Mouse (Mus musculus): Measurements from ENCODE around the gene Dgkz. TPM values are rescaled to one million over a fixed set of nuclear protein-coding genes. Genes with fewer than 3 reads are reported as not detected.

Dgkz gene
- total RNA-seq, 2 experiments from 2014 or later: 29.0 to 32.7 TPM

DNA sequence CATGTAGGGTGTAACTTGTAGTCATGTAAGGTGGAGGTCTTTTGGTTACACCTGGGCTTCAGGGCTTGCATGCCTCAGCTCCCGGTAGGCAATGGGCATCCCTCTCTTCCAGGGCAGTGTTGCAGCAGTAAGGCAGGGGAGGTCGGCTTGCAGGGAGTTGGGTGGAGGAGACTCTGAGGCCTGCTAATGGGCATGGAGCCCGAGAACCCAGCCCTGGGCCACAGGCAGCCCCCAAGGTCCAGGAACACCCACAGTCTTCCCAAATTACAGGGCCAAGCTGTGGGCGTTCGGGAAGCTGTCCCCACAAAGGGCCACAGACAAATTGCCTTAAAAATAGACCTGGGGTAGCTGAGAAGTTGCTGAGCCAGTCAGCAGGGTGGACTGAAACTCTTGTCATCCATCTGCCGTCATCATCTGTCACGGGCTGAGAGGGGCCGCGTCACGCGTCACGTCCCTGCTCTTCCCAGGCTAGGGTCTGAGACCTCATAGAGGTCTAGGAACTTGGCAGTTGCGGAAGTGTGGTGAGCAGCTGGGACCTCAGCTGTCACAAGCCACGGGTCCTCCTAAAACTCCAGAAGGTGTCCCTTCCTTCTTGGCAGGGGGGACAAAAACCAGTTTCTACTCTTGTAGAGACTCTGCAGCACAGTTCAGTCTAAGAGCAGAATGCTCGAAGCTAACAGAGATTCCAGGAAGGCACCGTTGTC, 22.4 kb upstream of the Dgkz start:
- no peak for DNase-seq (ENCODE audit: low spot score)

DNA sequence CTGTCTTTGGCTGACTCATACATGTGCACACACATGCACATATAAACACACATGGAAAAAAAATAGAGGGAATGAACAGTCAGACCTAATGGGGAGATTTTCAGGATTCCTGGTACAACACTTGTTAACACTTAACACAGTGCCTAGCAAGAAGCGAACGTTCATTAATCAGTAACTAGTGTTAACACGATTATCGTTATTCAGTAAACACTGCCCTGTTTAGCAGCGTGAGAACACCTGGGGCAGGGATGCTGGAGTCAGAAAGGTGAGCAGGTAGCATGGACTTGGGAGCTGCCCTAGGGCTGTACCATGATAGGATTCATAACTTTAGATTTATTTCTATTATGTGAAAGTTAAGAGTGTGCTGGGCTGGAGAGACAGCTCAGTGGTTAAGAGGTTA, 20.3 kb upstream of the Dgkz start:
- DNase-seq (ENCODE audit: low spot score): no peak

DNA sequence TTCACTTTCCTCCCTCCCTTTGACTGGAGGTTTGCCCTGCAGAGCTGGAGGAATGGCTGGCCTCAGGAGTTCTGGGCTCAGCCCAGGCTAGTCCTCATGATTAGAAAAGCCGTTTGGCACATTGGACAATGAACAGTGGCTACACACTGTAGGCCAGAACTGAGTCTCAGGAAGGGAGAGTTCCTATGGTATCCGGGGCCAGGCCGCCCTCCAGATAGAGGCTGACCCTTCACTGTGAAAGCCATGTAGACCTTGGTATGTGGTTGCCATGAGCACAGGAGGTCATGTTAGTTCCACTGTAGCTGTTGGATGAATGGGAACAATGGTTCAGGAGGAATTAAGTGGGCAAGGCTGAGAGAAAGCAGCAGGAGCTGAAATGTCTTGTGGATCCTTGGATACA, 17.7 kb upstream of the Dgkz start:
- no peak for DNase-seq (ENCODE audit: low spot score)

DNA sequence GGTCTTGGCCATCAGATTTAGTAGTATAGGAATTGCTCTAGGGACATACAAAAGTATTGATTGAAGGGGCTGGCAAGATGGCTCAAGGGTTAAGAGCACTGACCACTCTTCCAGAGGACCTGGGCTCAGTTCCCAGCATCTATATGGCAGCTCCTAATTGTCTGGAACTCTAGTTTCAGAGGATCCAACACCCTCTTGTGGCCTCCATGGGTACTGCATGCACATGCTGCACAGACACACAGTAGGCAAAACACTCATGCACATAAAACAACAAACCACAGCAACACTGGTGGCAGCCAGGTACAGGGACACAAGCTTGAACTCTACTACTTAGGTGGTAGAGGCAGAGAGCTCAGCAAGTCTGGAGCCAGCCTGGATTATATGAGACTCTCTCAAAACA, 14.1 kb upstream of the Dgkz start:
- DNase-seq (ENCODE audit: low spot score): no peak

DNA sequence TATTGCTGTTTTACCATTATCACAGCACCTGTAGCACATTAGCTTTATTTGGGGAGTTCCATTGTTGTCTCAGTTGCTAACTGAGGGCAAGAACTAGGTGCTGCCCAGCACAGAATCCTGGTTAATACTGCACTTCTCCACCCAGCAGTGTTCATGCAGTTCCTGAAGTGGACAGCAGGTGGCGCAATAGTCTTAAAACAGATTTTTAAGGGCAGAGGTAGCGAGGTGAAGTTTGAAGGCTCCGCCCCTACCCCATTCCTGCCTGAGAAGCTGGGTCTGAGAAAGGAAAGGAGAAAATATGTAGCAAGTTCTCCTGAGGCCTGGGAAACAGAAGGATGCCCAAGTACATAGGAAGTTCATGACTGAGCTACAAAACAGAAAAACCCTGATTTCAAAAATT, 11.9 kb upstream of the Dgkz start:
- DNase-seq (ENCODE audit: low spot score): peak; percentile 85

DNA sequence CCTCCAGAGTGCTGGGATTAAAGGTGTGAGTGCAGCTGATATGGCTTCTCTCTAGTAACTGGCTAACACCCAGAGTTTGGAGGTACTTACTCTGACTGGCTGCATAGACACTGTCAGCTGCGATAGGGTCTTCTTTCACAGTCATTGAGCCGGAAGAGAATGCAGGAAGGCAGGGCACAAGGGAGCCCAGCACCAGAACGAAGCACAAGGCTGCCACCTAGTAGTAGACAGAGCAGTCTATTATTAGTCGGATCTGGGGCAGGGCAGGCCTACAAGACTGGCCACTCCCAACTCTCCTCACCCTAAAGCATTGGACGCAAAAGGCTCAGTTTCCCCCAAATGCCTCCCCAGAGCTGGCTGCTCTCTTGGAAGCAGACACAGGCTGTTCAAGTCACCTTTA, 10.4 kb upstream of the Dgkz start:
- DNase-seq (ENCODE audit: low spot score): peak; percentile 45

DNA sequence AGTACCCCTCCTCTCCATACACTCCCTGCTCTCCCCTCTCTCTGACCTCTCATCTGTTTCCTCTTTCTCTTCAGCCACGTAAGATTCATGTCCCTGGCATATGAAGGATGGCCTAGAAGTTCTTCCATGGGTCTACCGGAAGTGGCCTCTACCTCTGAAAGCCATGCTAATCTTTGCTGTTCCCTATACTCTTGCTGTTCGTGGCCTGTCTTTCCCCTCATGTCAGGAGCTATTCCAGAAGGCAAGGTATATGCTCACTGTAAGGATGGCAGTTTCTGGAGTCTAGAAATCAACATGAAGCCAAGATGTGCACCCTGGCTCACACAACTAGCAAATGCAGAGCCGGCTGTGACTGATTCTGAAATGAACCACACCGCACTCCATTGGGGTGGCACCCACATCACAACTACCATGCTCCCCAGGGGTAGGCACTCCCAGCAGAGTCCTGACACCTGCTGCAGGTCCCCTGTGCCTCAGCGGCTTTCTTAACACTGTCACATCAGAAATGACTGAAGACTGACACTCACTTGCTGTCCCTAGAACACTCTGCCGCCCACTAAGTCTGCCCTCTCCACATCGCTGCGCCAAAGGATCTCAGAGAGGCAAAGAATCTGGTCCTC, 9.4 kb upstream of the Dgkz start:
- no peak for DNase-seq (ENCODE audit: low spot score)

DNA sequence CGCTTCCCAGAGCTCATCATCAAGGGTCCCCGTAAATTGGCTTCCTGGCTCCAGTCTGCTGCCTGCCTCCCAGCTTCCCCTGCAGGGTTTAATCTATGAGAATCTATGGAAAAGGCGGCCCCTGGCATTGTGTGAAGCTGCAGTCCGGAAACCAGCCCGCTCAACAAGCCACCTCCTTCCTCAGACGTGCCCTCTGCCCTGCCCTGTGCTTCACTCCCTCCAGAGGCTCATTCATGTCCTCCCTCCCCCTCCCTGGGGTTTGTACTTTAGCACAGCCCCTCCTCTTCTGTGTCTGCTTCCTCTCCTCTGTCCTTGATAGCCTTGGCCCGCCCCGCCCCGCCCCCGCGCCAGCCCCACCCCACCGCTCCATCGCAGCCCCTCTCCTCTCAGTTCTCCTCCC, 8.8 kb upstream of the Dgkz start:
- peak; percentile 39 for DNase-seq (ENCODE audit: low spot score)

DNA sequence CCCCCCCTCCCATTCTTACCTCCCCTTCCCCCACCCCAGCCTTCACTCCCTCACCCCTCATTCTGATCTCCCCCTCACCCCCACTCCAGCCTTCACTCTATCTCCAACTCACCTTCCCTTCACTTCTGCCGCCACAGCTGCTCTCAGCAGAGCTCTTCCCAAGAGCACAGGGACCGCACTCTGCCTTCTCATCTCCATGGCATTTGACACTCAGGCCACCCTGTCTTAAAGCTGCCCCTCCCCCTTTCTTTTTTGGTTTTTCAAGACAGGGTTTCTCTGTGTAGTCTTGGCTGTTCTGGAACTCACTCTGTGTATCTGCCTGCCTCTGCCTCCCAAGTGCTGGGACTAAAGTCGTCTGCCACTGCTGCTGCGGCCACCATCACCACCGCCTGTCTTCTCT, 5.2 kb upstream of the Dgkz start:
- DNase-seq (ENCODE audit: low spot score): no peak

DNA sequence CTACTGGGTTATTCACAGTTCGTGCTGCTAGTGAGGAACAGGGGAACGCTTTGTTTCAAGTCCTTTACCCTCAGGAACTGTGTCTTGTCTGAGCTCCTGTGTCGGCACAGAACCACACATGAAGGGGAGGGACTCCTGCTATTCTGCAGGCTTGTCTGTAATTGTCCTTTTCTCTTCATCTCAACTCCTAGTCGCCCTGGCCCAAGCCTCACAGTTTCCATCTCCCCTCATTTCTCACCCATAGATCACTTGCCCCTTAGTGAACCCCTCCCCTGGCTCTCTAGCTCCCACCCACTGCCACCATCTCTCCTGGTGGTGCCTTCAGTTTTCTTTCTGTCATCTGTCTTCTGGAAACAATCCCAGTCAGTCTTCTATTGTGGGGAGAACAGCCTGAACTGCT, 4.6 kb upstream of the Dgkz start:
- DNase-seq (ENCODE audit: low spot score): no peak

DNA sequence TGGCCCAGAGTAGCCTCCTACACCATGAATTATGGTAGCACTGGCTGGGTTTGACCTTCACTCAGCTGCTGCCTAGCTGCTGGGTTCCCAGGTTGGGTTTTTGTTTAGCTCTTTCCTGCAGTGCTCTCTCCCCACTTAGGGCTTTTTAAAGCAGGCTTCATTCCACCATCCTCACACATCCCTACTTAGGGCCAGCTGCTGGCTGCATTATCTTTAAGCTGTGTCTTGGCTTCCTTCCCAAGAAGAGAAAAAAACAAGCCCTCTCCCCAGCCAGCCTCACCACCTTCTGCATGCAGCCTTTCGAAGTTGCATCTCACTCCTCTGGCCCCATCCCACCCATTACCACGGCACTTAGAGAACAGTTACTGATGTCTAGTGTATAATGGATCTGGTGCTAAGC, 2.9 kb upstream of the Dgkz start:
- no peak for DNase-seq (ENCODE audit: low spot score)

DNA sequence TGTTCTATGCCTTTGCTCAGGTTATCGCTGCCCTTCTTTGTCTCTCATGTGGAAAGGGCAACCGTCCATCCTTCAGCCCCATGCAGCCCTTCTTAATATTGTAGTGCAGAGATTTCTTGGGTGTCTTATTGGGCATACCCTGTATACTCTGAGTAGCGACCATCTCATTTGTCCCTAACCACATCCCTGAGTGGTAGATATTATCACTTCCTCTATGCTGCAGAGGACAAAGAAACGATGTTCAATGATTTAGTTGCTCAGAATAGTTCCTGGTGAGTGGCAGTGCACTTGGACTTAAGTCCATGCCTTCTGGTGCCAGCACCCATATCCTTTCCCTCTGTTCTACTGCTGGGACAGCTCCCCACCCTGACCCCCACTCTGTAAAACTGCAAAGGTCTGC, 2.3 kb upstream of the Dgkz start:
- no peak for DNase-seq (ENCODE audit: low spot score)

DNA sequence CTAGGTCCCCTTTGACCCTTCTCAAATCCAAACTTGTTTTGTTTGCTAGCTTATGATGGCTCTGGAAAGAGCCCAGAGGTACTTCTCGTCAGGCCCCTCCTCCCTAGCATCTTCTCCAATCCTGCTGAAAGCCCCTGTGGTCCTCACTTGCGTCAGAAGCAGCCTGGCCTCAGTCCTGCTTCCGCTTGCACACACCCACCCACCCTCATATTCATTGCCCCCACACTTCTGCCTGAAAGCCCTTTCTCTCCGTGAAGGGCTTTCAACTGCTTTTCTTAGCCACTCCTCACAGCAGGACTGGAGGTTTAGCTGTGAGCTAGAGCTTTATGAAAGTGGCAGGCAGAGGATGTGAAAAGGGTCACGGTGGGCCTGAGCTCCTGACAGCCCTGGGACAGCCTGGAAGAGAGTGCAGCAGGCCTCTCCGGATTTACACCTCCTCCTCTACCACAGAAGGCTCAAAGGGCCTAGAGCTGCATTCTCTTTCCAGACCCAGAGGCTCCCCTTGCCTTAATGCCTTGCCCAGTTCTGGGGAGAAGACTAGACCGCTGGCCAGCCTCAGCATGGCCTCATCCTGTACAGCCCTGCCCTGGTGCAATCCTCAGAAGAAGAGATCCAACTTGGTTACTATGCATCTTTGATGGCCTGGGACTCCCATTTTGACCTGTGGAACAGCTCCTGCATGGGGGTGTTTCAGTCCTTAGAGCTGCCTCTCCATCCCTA, 2.1 kb downstream of the Dgkz start:
- no peak for DNase-seq (ENCODE audit: low spot score)

DNA sequence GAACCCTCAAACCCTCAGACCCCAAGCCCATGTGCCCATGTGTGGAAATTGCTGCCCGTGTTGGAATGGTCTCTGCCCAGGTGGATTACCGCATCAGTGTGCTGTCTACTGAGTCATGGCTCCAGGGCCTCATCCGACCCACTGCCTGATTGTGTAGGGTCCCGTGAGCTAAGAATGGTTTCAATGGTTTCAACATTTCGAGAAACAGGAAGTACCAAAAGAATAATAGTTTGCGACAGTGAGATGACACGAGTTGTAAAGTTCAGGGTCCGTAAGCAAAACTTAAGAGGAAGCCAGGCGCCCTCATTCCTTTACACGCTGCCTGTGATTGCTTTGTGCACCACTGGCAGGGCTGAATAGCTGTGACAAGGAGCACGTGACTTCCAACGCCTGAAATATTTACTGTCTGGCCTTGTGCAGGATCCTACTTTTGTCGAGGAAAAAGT, 3.5 kb downstream of the Dgkz start:
- DNase-seq (ENCODE audit: low spot score): no peak

DNA sequence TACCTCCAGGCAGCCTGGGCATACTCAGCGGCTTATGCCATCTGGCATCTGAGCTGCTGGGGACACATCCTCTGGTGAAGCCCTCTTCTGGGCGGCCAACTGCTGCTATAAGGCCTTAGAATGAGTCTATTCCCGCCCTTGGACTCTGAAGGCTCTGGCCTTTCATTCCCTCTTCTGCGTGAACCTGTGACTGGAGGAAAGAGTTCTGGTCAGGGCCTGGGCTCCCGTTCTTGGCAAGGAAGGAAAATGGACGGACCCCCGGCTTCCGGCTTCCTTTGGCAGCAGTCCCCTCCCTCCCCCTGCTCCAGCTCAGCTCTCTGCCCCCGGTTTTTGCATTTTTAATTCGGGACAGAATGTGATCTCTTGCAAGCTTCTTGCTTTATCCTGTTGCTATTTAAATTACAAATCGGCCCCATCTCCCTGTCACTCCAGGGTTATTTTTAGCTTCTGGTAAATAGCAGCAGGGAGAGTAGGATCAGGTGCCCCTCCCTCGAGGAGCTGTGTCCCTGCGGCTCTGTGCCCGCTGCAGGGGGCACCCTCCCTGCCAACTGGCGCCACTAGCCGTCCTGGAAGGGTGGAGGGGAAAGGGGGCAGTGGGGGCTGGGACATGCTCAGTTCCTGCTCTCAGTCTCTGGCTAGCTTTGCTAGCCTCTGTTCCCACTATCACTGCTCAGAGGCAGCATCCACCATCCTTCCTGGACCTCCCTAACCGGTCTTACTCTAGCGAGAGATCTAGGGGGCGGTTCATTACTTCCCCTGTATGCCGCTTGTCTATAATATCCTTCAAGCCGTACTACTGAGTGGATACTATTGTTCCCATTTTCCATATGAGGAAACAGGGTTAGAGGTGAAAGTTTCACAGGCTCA, 4.2 kb downstream of the Dgkz start:
- peak; percentile 77 for DNase-seq (ENCODE audit: low spot score)

DNA sequence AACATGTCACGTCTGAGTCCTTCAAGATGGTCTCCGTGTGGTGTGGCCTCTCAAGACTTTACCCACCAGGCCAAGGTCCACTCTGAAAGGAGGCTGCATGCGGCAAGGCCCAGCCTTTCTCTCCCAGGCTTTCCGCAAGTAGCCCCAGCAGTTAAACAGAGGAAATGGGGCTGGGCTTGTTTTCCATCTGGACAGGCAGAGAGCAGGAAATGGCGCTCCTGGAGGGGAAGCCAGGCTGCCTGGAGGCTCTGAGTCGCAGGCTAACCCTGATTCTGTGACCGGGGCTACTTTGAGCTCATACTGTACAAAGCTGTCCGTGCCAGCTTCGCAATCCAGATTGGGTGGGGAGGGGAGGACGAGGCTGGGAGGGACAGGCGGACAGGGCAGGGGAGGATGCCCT, 7.7 kb downstream of the Dgkz start:
- no peak for DNase-seq (ENCODE audit: low spot score)

DNA sequence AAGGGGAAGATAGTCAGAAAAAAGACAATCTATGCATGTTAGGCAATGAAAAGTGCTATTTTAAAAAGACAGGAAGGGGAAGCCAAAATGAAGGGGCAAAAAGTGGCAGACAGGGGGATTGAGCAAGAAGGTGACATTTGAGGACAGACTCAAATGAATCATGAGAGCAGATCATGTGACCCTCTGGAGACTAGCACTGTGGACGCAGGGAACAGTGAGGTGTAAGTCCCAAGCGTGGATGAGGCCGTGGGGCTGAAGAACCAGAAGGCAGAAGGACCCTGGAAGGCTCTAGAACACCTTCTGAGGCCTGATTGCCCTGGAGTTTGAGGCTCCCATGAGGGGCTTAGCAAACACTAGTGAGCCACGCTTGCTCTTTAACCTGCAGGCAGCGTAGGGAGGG, 9.3 kb downstream of the Dgkz start:
- DNase-seq (ENCODE audit: low spot score): no peak

DNA sequence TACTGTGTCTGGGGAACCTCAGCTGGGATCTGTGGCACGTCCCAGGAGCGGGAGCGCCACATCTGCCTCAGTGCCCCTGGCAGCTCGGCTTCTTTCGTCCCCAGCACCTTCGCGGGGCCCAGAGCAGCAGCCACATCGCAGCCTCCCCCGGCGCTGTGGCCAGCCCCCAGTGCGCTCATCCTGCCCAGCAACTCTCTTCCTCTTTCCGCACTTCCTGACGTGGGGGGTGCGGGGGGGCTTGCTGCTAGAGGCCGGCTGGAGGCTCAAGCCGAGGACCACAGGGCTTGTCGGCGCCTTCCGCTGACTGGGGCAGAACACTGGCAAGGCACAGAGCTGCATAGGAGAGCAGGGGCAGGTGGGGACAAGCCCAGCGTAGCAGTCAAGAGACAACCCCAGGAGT, 10.2 kb downstream of the Dgkz start:
- DNase-seq (ENCODE audit: low spot score): no peak

DNA sequence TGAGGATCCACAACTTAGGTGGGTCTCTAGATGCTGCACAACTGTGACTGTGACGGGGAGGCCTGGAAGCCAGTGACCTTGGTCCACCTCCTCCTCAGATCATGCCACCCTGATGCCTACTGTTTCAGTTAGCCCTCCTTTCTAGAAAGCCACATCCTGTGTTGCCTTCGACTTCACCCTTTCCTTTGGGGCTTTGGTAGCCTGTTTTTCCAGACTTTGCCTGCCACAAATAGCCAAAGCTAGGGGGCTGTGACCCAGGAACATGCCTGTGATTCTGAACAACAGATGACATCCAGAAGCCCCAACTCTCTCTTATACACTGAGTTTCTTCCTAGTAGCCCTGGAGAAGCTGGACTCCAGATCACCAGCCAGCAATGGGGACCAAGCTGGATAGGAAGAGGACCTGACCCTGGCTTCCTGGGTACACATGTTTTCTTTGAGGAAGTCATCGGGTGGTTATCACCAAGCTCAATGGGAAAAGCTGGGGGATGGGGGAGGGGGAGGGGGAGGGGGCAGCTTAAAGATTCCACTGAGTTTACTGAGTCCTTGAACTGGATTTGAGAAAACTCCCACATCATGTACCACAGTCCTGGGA, 11.0 kb downstream of the Dgkz start:
- DNase-seq (ENCODE audit: low spot score): no peak

DNA sequence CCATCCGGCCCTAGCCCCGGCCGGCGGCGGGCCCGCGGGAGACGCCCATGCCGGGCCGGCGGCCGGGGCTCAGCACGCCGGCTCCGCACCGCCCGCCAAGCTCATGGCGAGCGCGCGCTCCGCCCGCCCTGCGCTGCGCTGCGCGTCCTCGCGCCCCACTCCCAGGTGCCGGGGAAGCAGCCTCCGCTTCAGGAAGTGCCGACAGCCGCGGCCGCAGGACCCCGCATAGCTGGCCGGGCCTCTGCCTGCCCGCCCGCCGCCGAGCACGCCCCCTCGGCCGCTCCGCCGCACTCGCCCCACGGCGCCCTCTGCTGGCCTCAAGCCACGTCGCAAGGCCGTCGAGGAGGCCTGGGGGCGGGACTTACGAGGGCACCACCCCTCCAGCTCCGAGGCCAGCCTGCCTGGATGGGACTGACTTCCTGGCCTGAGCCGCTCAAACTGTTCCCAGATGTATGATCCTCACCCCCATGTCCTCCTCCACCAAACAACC, 12.2 kb downstream of the Dgkz start:
- peak; percentile 96 for DNase-seq (ENCODE audit: low spot score)

DNA sequence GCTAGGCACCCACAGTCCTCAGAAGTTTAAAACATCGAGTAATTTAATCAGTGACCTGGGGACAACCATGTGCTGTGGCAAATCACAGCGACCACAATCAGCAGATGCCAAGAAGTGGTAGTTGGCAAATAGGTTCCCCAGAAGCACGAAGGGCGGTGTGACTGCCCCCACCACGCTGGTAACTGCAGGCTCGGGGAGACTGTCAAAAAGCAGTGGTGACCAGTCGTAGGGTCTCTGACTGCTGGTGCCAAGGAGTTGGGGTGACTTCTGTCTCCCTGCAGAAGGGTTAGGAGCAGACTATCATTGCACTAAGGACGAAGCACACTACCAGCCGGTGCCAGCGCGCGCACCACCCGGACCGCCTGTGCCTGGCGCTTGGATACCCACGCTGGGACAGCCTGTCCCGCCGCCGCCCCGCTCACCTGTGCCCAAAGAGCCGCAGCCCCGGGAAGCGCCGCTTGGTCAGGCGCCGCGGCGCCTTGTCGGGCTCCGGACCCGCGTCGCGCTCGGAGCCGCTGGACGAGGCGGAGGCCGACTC, 12.7 kb downstream of the Dgkz start:
- DNase-seq (ENCODE audit: low spot score): no peak
